Comparison of ENCODE assay signal across 8 mouse cellular contexts in genomic region chr10:39209161-39210025, GRCm38 (mm10). TPM values are rescaled to one million over a fixed set of nuclear protein-coding genes. Genes with fewer than 3 reads are reported as not detected.
DNase-seq lines count a peak whose midpoint lies in the region; ATAC-seq lines count a peak whose summit lies in the region.

No protein-coding gene starts in this region.

- DNase-seq in gastrocnemius, adult 18-20 months (ENCODE audit: low spot score), result peak; percentile 47
- DNase-seq in gastrocnemius, postnatal 10 days, result no peak
- peak; percentile 27 for DNase-seq in NIH3T3 (ENCODE audit: low read depth)
- DNase-seq in forebrain, embryonic 10.5 days (ENCODE audit: extremely low spot score, low spot score), result no peak
- peak; percentile 80 for DNase-seq in midbrain, embryonic 14.5 days

- H3K9ac ChIP-seq in hindbrain, embryonic 13.5 days, result no peak overlapping the region
- H3K9ac ChIP-seq in midbrain, embryonic 14.5 days (replicated peaks; ENCODE audit: low read length), result no peak overlapping the region; the same call in 1 of the 2 replicates

- ATAC-seq in hindbrain, embryonic 13.5 days (ENCODE audit: low FRiP score), result peak; percentile 88
- ATAC-seq in midbrain, embryonic 14.5 days (ENCODE audit: low FRiP score, low TSS enrichment), result peak; percentile 78
- ATAC-seq in inflammation-experienced regulatory T-cells, adult 6 months, result no peak
- no peak for ATAC-seq in megakaryocyte progenitor cell, adult 5-6 weeks (replicated peaks; ENCODE audit: poor library complexity)

- H3K4me2 ChIP-seq in hindbrain, embryonic 13.5 days, result no peak overlapping the region
- peak overlapping the region; percentile 15; the same call in 1 of the 2 replicates for H3K4me2 ChIP-seq in midbrain, embryonic 14.5 days (ENCODE audit: low read length)

- H3K4me3 ChIP-seq in forebrain, embryonic 10.5 days, result no peak overlapping the region
- H3K4me3 ChIP-seq in hindbrain, embryonic 13.5 days, result no peak overlapping the region
- H3K4me3 ChIP-seq in midbrain, embryonic 14.5 days (replicated peaks; ENCODE audit: low read depth, low read length), result no peak overlapping the region

- H3K36me3 ChIP-seq in forebrain, embryonic 10.5 days (replicated peaks), result no peaks in the 10 kb centered on the region
- H3K36me3 ChIP-seq in hindbrain, embryonic 13.5 days, result no peaks in the 10 kb centered on the region; the same call in 1 of the 2 replicates
- no peaks in the 10 kb centered on the region for H3K36me3 ChIP-seq in midbrain, embryonic 14.5 days (ENCODE audit: control insufficient read depth, insufficient read depth, low read length)

- H3K27ac ChIP-seq in forebrain, embryonic 10.5 days, result peak overlapping the region; percentile 62; the same call in 1 of the 2 replicates
- H3K27ac ChIP-seq in hindbrain, embryonic 13.5 days, result peak overlapping the region; percentile 84
- H3K27ac ChIP-seq in midbrain, embryonic 14.5 days (replicated peaks; ENCODE audit: low read depth, low read length), result peak overlapping the region; percentile 81

- H3K4me1 ChIP-seq in forebrain, embryonic 10.5 days, result peaks cover 15% of the 10 kb centered on the region
- peaks cover 21% of the 10 kb centered on the region for H3K4me1 ChIP-seq in hindbrain, embryonic 13.5 days (replicated peaks)
- H3K4me1 ChIP-seq in midbrain, embryonic 14.5 days (ENCODE audit: control insufficient read depth, insufficient read depth, low read length), result peaks cover 16% of the 10 kb centered on the region

- 72% methylated on average over 10 of the region's 10 CpGs for WGBS in forebrain, embryonic 10.5 days
- WGBS in hindbrain, embryonic 13.5 days, result 26% methylated on average over 10 of the region's 10 CpGs
- WGBS in midbrain, embryonic 14.5 days, result 14% methylated on average over 10 of the region's 10 CpGs

- no peaks in the 10 kb centered on the region for H3K27me3 ChIP-seq in forebrain, embryonic 10.5 days (ENCODE audit: poor library complexity, severe bottlenecking)
- no peaks in the 10 kb centered on the region for H3K27me3 ChIP-seq in hindbrain, embryonic 13.5 days
- no peaks in the 10 kb centered on the region for H3K27me3 ChIP-seq in midbrain, embryonic 14.5 days (ENCODE audit: control insufficient read depth, insufficient read depth, low read length)

- H3K9me3 ChIP-seq in forebrain, embryonic 10.5 days, result 0 out of 2 replicates have a peak, but pooled peaks cover 9% of the 10 kb centered on the region
- peaks cover 18% of the 10 kb centered on the region for H3K9me3 ChIP-seq in hindbrain, embryonic 13.5 days
- H3K9me3 ChIP-seq in midbrain, embryonic 14.5 days (ENCODE audit: control insufficient read depth, low read length), result 0 out of 2 replicates have a peak, but pooled peaks cover 3% of the 10 kb centered on the region

RNA-seq across cellular contexts. Expression of gene Ccn6, which starts 45.8 kb away (rescaled TPM):
- total RNA-seq in gastrocnemius, adult 18-20 months (2021), result not detected
- under 1 TPM; 0.16 to 0.47 TPM for total RNA-seq in gastrocnemius, postnatal 10 days (2021)
- polyA plus RNA-seq in forebrain, embryonic 10.5 days (2016; fragmentation: Nextera tagmentation; extraction: Ambion mirVana), result 0.17 and 0.22 TPM in 2 replicates
- 0.41 and 0.44 TPM in 2 replicates for polyA plus RNA-seq in hindbrain, embryonic 13.5 days (2015; fragmentation: Nextera tagmentation; extraction: Ambion mirVana)
- polyA plus RNA-seq in midbrain, embryonic 14.5 days (2014; fragmentation: Nextera tagmentation; extraction: Ambion mirVana), result 0.35 and 0.50 TPM in 2 replicates
- under 1 TPM in 1 of 3 experiments, not detected in 2; 0.34 TPM for polyA plus RNA-seq in inflammation-experienced regulatory T-cells, adult 6 months (2017; shearing (Covaris generic))
- not detected in 2 replicates for total RNA-seq in megakaryocyte progenitor cell, adult 5-6 weeks (2015)
- total RNA-seq in megakaryocyte progenitor cell, adult 5-6 weeks (2017), result not detected in 2 replicates

Comparison
In these comparisons a context has a peak if more than half of its experiments do, and no peak if none do; other contexts are left out.
1. DNase-seq: peak in gastrocnemius, adult 18-20 months (single experiment), NIH3T3 (single experiment) and midbrain, embryonic 14.5 days (single experiment); none in gastrocnemius, postnatal 10 days (single experiment) and forebrain, embryonic 10.5 days (single experiment).
2. ATAC-seq: peak in hindbrain, embryonic 13.5 days (single experiment) and midbrain, embryonic 14.5 days (single experiment); none in inflammation-experienced regulatory T-cells, adult 6 months (single experiment) and megakaryocyte progenitor cell, adult 5-6 weeks (single experiment).
3. Peak in every context shown above with its lines, with median percentiles within 50 percentile points of each other: H3K27ac ChIP-seq.